Mouse (Mus musculus) regulatory T cell (primary cell): ENCODE measurements around the gene Gpd2.

Experiments
- in situ Hi-C: fragments of 300-600 bp; cut with MboI, MseI; formaldehyde crosslinking; loops from one replicate; pipeline ENCODE4 v1.15.1; 2025; ENCODE audit warnings: high pct_unique_total_duplicates

Gene Gpd2

GRCm38 (mm10) chr2:57237475-57237919 is at the start of gene Gpd2:
Gene Gpd2 (plus strand): TSS chr2:57237635.
- in situ Hi-C loops = loop anchor here (5.0 to 25.0 kb wide), 3 partner anchors 53 to 1325 kb away; partner anchors contain the start of genes Acvr1 and Upp2

GRCm38 (mm10) chr2:57188237-57188636 is 49.2 kb upstream of the Gpd2 start:
- in situ Hi-C loops = loop anchor here (10.0 kb wide), 1 partner anchor 47 kb away; the partner anchor contains the start of gene Gpd2

DNA sequence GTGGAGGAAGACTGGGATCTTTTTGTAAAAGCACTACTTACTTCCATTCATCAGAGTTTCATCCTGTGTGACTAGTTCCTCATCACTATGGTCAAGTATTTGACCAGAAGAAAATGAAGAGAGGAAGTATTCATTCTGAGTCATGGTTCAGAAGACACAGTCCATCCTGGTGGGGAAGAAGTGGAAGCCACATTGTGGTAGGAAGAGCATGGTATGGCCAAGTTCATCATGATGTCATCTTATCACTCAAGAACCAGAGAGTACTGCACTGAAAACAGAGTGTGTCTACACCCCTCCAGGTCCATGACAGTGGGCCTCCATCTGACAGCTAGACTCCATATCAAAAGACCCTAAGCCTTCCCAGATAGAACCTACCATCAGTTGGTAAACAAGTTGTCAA is 46.6 kb upstream of the Gpd2 start:
- in situ Hi-C loops = no loop called here

DNA sequence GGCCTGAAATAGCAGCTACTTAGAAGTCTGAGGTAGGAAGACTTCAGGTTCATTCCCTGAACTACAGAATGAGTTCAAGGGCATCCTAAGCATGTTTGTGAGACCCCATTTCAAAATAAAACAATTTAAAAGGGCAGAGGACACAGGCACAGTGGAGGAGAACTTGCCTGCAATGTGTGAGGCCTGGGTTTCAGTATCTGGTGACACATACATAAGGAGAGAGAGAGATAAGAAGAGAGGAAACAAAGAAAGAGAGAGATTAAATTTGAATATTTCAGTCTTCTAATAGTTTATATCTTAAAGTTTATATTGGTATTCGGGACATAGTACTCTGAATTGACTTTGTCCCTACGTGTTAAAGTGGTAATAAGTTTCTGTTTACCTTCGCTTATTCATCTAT is 38.4 kb upstream of the Gpd2 start:
- in situ Hi-C loops = no loop called here

DNA sequence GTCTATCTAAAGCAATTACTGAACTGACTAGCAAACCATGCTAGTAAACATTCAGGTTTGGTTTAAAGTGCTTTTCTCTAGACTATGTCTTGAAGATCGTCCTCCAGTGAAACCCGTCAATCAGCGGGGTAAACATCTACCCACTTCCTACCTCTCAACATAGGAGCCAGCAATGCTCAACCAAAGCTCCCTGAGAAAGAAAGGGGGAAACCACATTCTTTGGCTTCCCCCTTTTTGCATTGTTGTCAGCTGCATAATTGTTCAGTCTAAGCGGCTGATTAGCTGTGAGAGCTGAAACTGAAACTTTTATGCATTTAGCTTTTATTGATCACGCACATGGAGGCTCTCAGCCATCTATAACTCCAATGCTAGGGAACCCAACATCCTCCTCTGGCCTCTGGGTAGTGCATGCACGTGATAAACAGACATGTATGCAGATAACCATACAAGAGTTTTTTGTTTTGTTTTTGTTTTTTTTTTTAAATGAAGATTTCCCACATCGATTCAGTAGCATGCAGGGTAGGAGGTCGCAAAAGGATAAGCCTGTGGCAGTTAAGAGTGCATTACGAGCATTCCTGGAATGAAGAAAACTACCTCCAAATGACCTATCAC is 28.9 kb upstream of the Gpd2 start:
- in situ Hi-C loops = no loop called here

- in situ Hi-C loops = no loop called here
These were observed 26.1 kb upstream of the Gpd2 start for GRCm38 (mm10) chr2:57211049-57212001.

DNA sequence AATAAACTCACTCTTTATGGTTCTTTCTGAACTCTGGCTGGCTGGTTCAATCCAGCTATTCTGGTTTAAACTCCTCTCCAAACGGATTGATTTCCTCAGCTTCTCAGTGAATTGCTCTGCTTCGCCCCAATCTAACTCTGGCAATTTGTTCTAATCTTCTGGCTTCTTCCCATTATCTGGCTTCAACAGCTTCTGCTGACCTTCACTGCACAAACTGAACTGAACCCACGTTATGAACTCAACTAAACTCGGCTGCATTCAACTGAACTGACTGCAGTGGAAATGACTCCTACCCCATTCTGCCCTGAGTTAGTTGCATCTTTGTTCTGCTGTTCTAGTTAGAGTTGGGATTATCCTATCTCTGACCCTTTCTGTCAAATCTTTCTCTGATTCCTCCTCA is 24.1 kb upstream of the Gpd2 start:
- in situ Hi-C loops = no loop called here

GRCm38 (mm10) chr2:57223288-57224026 is 14.0 kb upstream of the Gpd2 start:
- in situ Hi-C loops = no loop called here

DNA sequence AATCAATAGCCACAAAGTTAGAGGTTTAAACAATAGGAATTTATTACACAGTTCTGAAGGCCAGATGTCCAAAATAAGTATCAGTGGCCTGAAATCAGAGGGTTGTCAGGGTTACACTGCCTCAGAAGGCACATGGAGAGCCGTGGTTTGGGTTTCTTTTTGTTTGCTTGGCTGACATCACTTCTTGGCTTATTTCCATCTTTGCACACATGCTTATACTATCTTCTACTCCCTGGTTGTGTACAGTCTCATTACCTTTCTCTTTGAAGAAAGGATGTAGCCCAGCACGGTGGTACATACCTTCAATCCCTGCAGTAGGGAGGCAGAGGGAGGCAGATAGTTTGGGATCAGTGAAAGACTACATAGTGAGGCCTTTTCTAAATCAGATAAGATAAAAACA is 12.2 kb upstream of the Gpd2 start:
- in situ Hi-C loops = loop anchor here (25.0 kb wide), 1 partner anchor 1337 kb away; the partner anchor contains the start of genes Acvr1 and Upp2

GRCm38 (mm10) chr2:57227425-57227824 is 10.0 kb upstream of the Gpd2 start:
- in situ Hi-C loops = loop anchor here (25.0 kb wide), 1 partner anchor 1335 kb away; the partner anchor contains the start of genes Acvr1 and Upp2

GRCm38 (mm10) chr2:57229647-57230240 is 7.7 kb upstream of the Gpd2 start:
- in situ Hi-C loops = loop anchor here (10.0 to 25.0 kb wide), 2 partner anchors 45 to 1333 kb away; partner anchors contain the start of genes Acvr1 and Upp2

DNA sequence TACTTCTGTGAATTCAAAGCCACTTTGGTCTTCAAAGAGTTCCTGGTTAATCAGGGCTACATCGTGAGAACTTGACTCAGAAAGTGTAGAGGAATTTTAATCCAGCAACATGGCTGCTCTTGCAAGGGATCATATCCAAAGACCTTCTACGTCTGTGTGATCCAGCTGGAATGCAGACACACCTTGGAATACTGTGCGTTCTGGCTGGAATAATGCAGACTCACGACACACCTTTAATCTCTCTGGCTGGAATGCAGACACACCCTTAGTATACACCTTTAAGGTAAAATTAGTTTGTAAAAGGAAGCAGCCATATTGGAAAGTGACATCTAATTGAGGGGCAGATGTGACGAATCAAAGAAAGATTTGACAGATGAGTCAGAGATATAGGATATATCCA is 6.0 kb upstream of the Gpd2 start:
- in situ Hi-C loops = loop anchor here (10.0 to 25.0 kb wide), 2 partner anchors 47 to 1331 kb away; partner anchors contain the start of genes Acvr1 and Upp2

DNA sequence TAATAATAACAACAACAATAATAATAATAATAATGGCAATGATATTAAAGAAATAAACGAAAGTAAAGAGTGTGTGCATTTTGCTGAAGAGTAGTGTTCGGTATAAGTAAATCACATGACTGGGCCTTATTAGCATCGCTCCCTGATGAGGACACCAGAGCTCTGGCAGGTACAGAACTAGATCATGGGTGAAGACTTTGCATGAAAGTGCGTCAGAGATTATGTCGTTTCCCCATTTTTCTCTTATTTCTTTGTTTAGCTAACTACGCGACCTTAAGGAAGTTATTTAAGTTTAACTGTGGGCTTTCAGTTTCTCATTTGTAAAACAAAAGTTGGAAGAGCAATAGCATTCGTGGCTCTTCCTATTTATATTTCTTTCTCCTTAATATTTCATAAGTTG is 5.1 kb upstream of the Gpd2 start:
- in situ Hi-C loops = loop anchor here (10.0 to 25.0 kb wide), 2 partner anchors 48 to 1330 kb away; partner anchors contain the start of genes Acvr1 and Upp2

DNA sequence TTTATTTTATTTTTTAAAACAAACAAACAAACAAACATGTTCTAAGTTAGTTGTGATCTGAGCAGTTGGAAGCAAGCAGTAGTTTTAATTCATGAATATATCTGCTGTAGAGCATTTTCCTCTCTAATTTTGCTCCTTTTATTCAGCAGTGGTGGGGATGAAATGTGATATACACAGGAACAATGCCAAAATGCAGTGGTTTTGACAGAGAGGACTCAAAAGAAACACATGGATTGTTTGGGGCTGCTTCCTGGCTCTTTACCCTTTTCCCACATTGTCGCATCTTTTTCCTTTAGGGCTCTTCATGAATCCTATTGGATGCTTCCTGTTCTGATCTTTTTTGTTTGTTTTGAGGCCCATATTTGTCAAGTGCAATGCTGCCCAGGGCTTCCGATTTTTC is 1.2 kb upstream of the Gpd2 start:
- in situ Hi-C loops = loop anchor here (5.0 to 25.0 kb wide), 3 partner anchors 51 to 1326 kb away; partner anchors contain the start of genes Acvr1 and Upp2

DNA sequence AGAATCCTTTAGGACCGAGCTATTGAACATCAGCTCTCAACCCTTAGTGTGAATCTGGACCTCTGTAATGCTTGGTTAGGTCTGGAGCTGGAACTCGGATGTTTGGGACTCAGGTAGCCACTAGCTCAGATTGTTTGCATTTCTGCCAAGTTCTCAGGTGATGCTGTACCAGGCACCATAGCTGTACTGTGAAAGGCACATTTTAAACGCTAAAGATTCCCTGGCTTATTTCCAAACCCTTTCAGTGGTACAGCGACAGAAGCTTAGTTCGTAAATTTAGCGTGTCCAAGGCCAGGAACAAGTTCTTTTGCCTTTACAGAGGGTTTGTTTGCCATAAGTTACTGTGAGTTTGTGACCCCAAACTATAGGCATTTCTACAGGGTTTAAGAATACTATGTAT is 409 bp upstream of the Gpd2 start:
- in situ Hi-C loops = loop anchor here (5.0 to 25.0 kb wide), 3 partner anchors 52 to 1325 kb away; partner anchors contain the start of genes Acvr1 and Upp2

DNA sequence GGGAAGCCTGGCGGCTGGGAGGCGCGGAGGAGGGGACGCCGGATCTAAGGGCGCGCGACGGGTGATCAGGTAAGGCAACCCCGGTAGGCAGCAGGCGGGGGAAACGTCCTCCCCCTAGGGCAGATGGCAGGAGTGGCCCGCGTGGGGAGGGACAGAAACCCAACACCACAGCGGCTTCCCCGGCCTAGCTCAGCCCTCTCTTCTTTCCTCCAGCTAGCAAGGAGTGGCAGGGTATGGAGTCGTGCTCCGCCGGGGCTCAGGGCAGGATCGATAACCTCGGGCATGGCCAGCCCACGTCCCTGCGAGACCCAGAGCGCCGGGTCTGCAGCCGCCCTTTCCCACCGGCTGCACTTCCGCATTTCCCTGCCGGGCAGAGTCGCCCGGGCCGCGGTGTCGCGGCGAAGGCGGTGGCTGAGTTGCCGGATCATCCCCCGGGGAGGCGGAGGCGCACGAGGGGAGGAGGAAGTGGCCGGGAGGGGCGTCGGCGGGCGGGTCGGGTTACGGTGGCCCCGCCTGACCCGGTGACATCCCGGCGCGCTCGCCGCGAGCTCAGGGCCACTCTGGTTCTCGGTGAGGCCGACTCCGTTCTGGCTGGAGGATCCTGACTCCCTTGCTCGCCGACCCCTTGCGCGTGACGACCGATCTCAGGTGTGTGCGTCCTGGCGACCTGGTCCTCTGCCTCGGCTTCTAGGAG is 632 bp downstream of the Gpd2 start:
- in situ Hi-C loops = loop anchor here (5.0 to 25.0 kb wide), 3 partner anchors 53 to 1324 kb away; partner anchors contain the start of genes Acvr1 and Upp2

- in situ Hi-C loops = loop anchor here (5.0 to 25.0 kb wide), 3 partner anchors 54 to 1324 kb away; partner anchors contain the start of genes Acvr1 and Upp2
These were observed 1.3 kb downstream of the Gpd2 start for GRCm38 (mm10) chr2:57238614-57239165.

GRCm38 (mm10) chr2:57239356-57239755 is 1.9 kb downstream of the Gpd2 start:
- in situ Hi-C loops = loop anchor here (5.0 to 25.0 kb wide), 3 partner anchors 55 to 1323 kb away; partner anchors contain the start of genes Acvr1 and Upp2

GRCm38 (mm10) chr2:57243987-57244386 is 6.6 kb downstream of the Gpd2 start:
- in situ Hi-C loops = loop anchor here (25.0 kb wide), 1 partner anchor 1318 kb away; the partner anchor contains the start of genes Acvr1 and Upp2
